Mouse (Mus musculus) embryonic facial prominence, embryonic 11.5 days (tissue): ENCODE results near the gene Mpp2. TPM values are rescaled to one million over a fixed set of nuclear protein-coding genes. Genes with fewer than 3 reads are reported as not detected.

ENCODE experiments used
- ATAC-seq: fragments of 200-750 bp; cut with Nextera tagmentation; replicated peaks from 2 replicates; pipeline ENCODE4 v1.8.0; 2017; ENCODE audit warnings: low read depth; ENCODE audit not compliant: insufficient number of reproducible peaks, low FRiP score, low TSS enrichment
- DNase-seq: peaks from one replicate; pipeline ENCODE4 v3.0.0-alpha.2; 2015; ENCODE audit warnings: low spot score
- H3K27ac ChIP-seq: fragments of 300-500 bp; sonication (generic); replicated peaks from 2 replicates; pipeline ENCODE4 v1.5.1; 2014; ENCODE audit warnings: mild to moderate bottlenecking, low read depth, low read length, control low read depth
- H3K27me3 ChIP-seq: fragments of 300-500 bp; sonication (generic); 2 replicates; pipeline ENCODE4 v1.6.1; 2014; ENCODE audit warnings: mild to moderate bottlenecking, low read length, moderate library complexity, mixed read lengths; ENCODE audit not compliant: control insufficient read depth, insufficient read depth
- H3K36me3 ChIP-seq: fragments of 300-500 bp; sonication (generic); replicated peaks from 2 replicates; pipeline ENCODE4 v1.6.1; 2014; ENCODE audit warnings: low read depth, mild to moderate bottlenecking, low read length, moderate library complexity, mixed read lengths; ENCODE audit not compliant: control insufficient read depth, insufficient read depth
- H3K4me1 ChIP-seq: fragments of 300-500 bp; sonication (generic); 2 replicates; pipeline ENCODE4 v1.6.1; 2014; ENCODE audit warnings: low read length, mixed read lengths; ENCODE audit not compliant: control insufficient read depth, insufficient read depth
- H3K4me2 ChIP-seq: fragments of 300-500 bp; sonication (generic); 2 replicates; pipeline ENCODE4 v1.6.1; 2014; ENCODE audit warnings: low read depth, mild to moderate bottlenecking, control low read depth, low read length, moderate library complexity
- H3K4me3 ChIP-seq: fragments of 300-500 bp; sonication (generic); 2 replicates; pipeline ENCODE4 v1.5.1; 2014; ENCODE audit warnings: low read depth, low read length, control low read depth
- H3K9ac ChIP-seq: fragments of 300-500 bp; sonication (generic); replicated peaks from 2 replicates; pipeline ENCODE4 v1.6.1; 2014; ENCODE audit warnings: mild to moderate bottlenecking, control low read depth, low read length
- H3K9me3 ChIP-seq: fragments of 300-500 bp; sonication (generic); replicated peaks from 2 replicates; pipeline ENCODE4 v1.6.1; 2016; ENCODE audit warnings: mild to moderate bottlenecking, low read length, inconsistent platforms, mixed read lengths; ENCODE audit not compliant: control insufficient read depth
- WGBS: fragments of 180-500 bp; shearing (Covaris S2); extraction: QIAGEN DNeasy Blood & Tissue Kit; methylation state at CpG from one replicate; pipeline ENCODE4 v1.1.7; 2014; 5-methylcytosine and 5-hydroxymethylcytosine counted together
- polyA plus RNA-seq: library from polyadenylated mRNA; unstranded; fragments of >200 nt; fragmentation: Nextera tagmentation; extraction: Ambion mirVana; gene quantifications from 2 replicates; pipeline ENCODE4 v1.2.1, GENCODE M21; 2014

The Mpp2 gene
- polyA plus RNA-seq, 1 experiment from 2014 or later: 9.1 TPM

DNA sequence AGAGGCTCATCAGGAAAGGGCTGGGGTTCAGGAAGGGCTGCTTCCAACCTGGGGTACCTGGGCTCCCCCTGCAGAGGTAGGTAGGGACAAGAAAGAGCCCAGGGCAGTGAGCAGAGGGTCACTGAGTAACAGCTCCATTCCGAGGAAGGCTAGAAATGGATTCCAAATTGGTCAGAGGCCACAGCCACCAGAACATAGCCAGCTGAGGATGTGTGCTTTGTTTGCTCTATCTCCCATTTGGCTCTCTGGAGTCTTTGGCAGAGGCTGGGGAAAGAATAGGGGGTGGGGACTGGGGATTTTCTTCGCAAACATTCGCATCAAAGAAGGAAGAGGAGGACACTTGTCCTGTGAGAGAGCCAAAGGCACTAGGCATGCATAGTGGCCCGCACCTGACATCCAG lies 36.4 kb downstream of the Mpp2 start:
- 43% methylated on average over 4 of the region's 4 CpGs for WGBS
- Histone ChIP-seq H3K27ac (no peak overlapping the region), H3K4me3 (no peak overlapping the region), H3K27me3 (no peaks in the 10 kb centered on the region), H3K4me1 (no peaks in the 10 kb centered on the region), H3K4me2 (no peak overlapping the region), H3K36me3 (no peaks in the 10 kb centered on the region), H3K9ac (no peak overlapping the region), H3K9me3 (no peaks in the 10 kb centered on the region)
- ATAC-seq (no peak), DNase-seq (no peak)

DNA sequence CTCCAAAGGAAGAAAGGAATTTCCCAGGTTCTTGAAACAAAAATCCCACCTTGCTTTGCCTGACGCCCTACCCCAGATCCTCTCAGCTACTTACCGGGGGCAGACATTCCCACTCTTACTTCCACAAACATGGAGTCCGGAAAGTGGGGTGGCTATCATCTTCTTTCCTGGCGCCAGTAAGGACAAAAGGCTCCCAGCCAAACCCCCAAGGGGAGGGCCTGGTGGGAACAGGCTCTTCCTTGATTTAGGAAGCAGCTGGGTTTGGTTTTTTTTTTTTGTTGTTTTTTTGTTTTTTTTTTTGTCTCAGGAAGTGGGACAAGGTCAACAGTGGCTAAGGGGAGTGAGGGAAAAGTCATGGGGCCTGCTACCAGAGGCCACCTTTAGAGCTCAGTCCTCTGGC lies 36.8 kb downstream of the Mpp2 start:
- 61% methylated on average over 4 of the region's 4 CpGs for WGBS
- no peak overlapping the region for H3K27ac ChIP-seq

DNA sequence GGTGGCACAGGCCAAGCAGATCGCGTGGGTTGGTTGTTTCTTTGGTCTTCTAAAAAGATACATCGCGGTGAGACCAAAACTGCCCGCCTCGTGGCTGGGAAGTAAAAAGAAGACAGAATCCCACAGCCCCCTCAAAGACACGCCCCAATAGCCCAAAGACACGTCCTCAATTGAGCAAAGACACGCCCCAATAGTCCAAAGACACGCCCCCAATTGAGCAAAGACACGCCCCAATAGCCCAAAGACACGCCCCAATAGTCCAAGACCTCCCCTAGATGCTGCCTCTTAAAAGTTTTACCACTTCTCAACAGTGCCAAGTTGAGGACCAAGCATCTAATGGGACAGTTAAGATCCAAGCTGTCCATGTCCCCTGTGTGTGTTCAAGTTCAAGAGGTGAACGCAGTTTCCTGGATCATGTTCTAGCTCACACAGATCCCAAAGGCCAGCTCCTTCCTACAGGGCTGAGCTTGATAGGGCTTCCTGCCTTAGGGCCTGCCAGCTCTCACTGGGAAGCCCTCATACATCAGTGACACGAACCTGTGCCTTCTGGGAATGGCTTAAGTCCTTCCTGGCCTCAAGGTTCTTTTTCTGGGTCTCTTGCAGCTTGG lies 38.3 kb downstream of the Mpp2 start:
- H3K27me3 ChIP-seq: no peaks in the 10 kb centered on the region
- ATAC-seq (no peak), DNase-seq (no peak)
- H3K27ac ChIP-seq: no peak overlapping the region
- H3K9me3 ChIP-seq: peaks cover 7% of the 10 kb centered on the region
- no peak overlapping the region for H3K9ac ChIP-seq
- 59% methylated on average over 14 of the region's 14 CpGs for WGBS
- no peak overlapping the region for H3K4me2 ChIP-seq
- H3K36me3 ChIP-seq: no peaks in the 10 kb centered on the region
- no peak overlapping the region for H3K4me3 ChIP-seq
- no peaks in the 10 kb centered on the region for H3K4me1 ChIP-seq

More for the DNA sequence above, 36.8 kb downstream of the Mpp2 start:
- Histone ChIP-seq H3K4me2 (no peak overlapping the region), H3K36me3 (no peaks in the 10 kb centered on the region), H3K4me3 (no peak overlapping the region), H3K4me1 (no peaks in the 10 kb centered on the region), H3K9ac (no peak overlapping the region), H3K27me3 (no peaks in the 10 kb centered on the region), H3K9me3 (no peaks in the 10 kb centered on the region)
- no peak for DNase-seq
- no peak for ATAC-seq

DNA sequence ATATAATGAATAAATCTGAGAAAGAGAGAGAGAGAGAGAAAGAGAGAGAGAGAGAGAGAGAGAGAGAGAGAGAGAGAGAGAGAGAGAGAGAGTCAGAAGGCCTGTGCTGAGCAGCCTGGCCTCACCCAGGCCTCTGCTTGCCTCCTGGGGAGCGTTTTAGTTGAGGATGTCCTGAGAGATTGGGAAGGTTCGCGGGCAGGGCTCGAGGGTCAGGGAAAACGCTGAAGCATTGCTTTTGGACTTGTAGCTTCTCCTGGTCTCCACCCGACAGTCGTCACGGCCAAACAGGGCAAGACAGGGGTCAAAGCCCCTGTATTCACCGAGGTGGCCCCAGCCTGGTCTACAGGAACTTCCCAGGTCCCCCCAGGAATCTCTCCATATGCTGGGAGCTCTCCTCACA lies 41.7 kb downstream of the Mpp2 start:
- peaks cover 7% of the 10 kb centered on the region for H3K9me3 ChIP-seq

DNA sequence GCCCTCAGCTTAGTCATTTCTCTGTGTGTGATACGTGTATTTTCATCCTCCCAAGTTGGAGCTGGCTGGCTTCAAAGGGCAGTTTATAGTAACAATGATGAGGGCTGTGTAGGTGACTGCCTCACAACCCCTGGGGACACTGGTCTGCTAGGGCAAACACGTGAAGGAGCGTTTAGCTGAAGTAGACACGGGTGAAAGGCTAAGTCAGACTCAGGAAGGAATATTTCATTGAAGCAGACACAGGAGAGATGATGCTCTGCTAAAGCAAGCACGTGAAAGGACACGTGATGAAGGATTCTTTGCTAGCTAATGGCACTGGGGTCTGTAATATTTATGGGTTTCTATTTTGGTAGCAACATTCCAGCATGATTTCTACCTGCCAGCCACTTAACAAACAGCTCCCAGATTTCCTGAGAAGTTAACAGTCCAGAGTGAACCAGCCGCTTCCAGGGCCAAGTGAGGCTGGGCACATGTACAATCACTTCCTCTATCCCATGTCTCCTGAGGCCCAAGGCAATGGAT lies 43.6 kb downstream of the Mpp2 start:
- Histone ChIP-seq H3K4me3 (no peak overlapping the region), H3K4me1 (no peaks in the 10 kb centered on the region), H3K4me2 (no peak overlapping the region), H3K36me3 (no peaks in the 10 kb centered on the region), H3K27ac (no peak overlapping the region), H3K27me3 (no peaks in the 10 kb centered on the region), H3K9me3 (peaks cover 7% of the 10 kb centered on the region), H3K9ac (no peak overlapping the region)
- ATAC-seq: no peak
- 85% methylated on average over 7 of the region's 7 CpGs for WGBS
- no peak for DNase-seq

More for the DNA sequence above, 41.7 kb downstream of the Mpp2 start:
- ATAC-seq (no peak), DNase-seq (no peak)
- 77% methylated on average over 9 of the region's 9 CpGs for WGBS
- Histone ChIP-seq H3K9ac (no peak overlapping the region), H3K27me3 (no peaks in the 10 kb centered on the region), H3K27ac (no peak overlapping the region), H3K4me1 (no peaks in the 10 kb centered on the region), H3K36me3 (no peaks in the 10 kb centered on the region), H3K4me2 (no peak overlapping the region), H3K4me3 (no peak overlapping the region)

GRCm38 (mm10) chr11:102043381-102043780 lies 44.9 kb downstream of the Mpp2 start:
- Histone ChIP-seq H3K27ac (no peak overlapping the region), H3K4me1 (no peaks in the 10 kb centered on the region), H3K4me2 (no peak overlapping the region), H3K4me3 (no peak overlapping the region), H3K9ac (no peak overlapping the region), H3K9me3 (peaks cover 7% of the 10 kb centered on the region), H3K27me3 (no peaks in the 10 kb centered on the region), H3K36me3 (no peaks in the 10 kb centered on the region)
- DNase-seq: no peak
- WGBS: 89% methylated on average over 6 of the region's 6 CpGs
- no peak for ATAC-seq

- DNase-seq (no peak), ATAC-seq (no peak)
- Histone ChIP-seq H3K27me3 (no peaks in the 10 kb centered on the region), H3K27ac (no peak overlapping the region), H3K9ac (no peak overlapping the region), H3K4me3 (no peak overlapping the region), H3K9me3 (peaks cover 7% of the 10 kb centered on the region), H3K36me3 (no peaks in the 10 kb centered on the region), H3K4me2 (no peak overlapping the region), H3K4me1 (no peaks in the 10 kb centered on the region)
- WGBS: 90% methylated on average over 13 of the region's 14 CpGs
These were observed 45.3 kb downstream of the Mpp2 start for GRCm38 (mm10) chr11:102042971-102043370.

DNA sequence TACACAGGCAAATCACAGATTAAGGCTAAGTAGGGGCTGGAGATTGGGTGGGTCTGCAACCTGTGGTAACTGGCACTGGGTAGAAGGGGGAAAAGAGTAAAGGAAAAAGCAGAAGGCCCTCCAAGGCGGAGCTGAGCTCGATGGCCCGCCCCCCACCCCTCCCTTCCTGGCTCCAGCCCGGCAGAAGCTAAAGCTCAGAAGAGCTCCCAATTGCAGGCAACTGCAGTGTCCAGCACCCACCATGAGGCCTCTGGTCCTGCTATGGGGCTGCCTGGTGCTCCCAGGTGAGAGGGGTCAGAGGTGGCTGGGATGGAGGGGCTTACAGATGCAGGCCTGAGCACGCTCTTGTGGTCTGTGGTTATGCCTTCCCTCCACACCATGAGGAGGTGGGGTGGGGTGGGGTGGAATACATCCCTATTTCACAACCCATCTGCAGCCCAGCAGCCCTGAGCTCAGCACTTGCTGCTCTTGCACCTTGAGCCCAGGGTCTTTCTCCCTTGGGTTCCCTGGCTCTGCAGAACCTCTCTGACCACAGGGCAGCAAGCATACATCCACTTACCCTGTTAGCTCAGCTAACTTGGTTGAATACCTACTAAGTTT lies 46.9 kb downstream of the Mpp2 start, which contains the start of gene Cd300lg:
Gene Cd300lg, plus strand, starts transcription at position 160 of the 600 bp plus-strand sequence.
- peaks cover 7% of the 10 kb centered on the region for H3K9me3 ChIP-seq
- H3K4me1 ChIP-seq: no peaks in the 10 kb centered on the region
- ATAC-seq (0 out of 2 replicates have a peak, but pooled peaks have one; percentile 21), DNase-seq (no peak)
- H3K4me3 ChIP-seq: no peak within 1 kb of the TSS
- no peaks in the 10 kb centered on the region for H3K36me3 ChIP-seq
- H3K9ac ChIP-seq: no peak within 1 kb of the TSS
- no peaks in the 10 kb centered on the region for H3K27me3 ChIP-seq
- H3K4me2 ChIP-seq: no peak within 1 kb of the TSS
- 68% methylated on average over 5 of the region's 5 CpGs for WGBS
- H3K27ac ChIP-seq: no peak within 1 kb of the TSS
